Mouse (Mus musculus) embryonic facial prominence, embryonic 11.5 days (tissue): ENCODE data around the gene Spcs2. TPM values are rescaled to one million over a fixed set of nuclear protein-coding genes. Genes with fewer than 3 reads are reported as not detected.

Source experiments
- ATAC-seq: fragments of 200-750 bp; cut with Nextera tagmentation; replicated peaks from 2 replicates; pipeline ENCODE4 v1.8.0; 2017; ENCODE audit warnings: low read depth; ENCODE audit not compliant: insufficient number of reproducible peaks, low FRiP score, low TSS enrichment
- DNase-seq: peaks from one replicate; pipeline ENCODE4 v3.0.0-alpha.2; 2015; ENCODE audit warnings: low spot score
- H3K27ac ChIP-seq: fragments of 300-500 bp; sonication (generic); replicated peaks from 2 replicates; pipeline ENCODE4 v1.5.1; 2014; ENCODE audit warnings: mild to moderate bottlenecking, low read depth, low read length, control low read depth
- H3K27me3 ChIP-seq: fragments of 300-500 bp; sonication (generic); 2 replicates; pipeline ENCODE4 v1.6.1; 2014; ENCODE audit warnings: mild to moderate bottlenecking, low read length, moderate library complexity, mixed read lengths; ENCODE audit not compliant: control insufficient read depth, insufficient read depth
- H3K36me3 ChIP-seq: fragments of 300-500 bp; sonication (generic); replicated peaks from 2 replicates; pipeline ENCODE4 v1.6.1; 2014; ENCODE audit warnings: low read depth, mild to moderate bottlenecking, low read length, moderate library complexity, mixed read lengths; ENCODE audit not compliant: control insufficient read depth, insufficient read depth
- H3K4me1 ChIP-seq: fragments of 300-500 bp; sonication (generic); 2 replicates; pipeline ENCODE4 v1.6.1; 2014; ENCODE audit warnings: low read length, mixed read lengths; ENCODE audit not compliant: control insufficient read depth, insufficient read depth
- H3K4me2 ChIP-seq: fragments of 300-500 bp; sonication (generic); 2 replicates; pipeline ENCODE4 v1.6.1; 2014; ENCODE audit warnings: low read depth, mild to moderate bottlenecking, control low read depth, low read length, moderate library complexity
- H3K4me3 ChIP-seq: fragments of 300-500 bp; sonication (generic); 2 replicates; pipeline ENCODE4 v1.5.1; 2014; ENCODE audit warnings: low read depth, low read length, control low read depth
- H3K9ac ChIP-seq: fragments of 300-500 bp; sonication (generic); replicated peaks from 2 replicates; pipeline ENCODE4 v1.6.1; 2014; ENCODE audit warnings: mild to moderate bottlenecking, control low read depth, low read length
- H3K9me3 ChIP-seq: fragments of 300-500 bp; sonication (generic); replicated peaks from 2 replicates; pipeline ENCODE4 v1.6.1; 2016; ENCODE audit warnings: mild to moderate bottlenecking, low read length, inconsistent platforms, mixed read lengths; ENCODE audit not compliant: control insufficient read depth
- WGBS: fragments of 180-500 bp; shearing (Covaris S2); extraction: QIAGEN DNeasy Blood & Tissue Kit; methylation state at CpG from one replicate; pipeline ENCODE4 v1.1.7; 2014; 5-methylcytosine and 5-hydroxymethylcytosine counted together
- polyA plus RNA-seq: library from polyadenylated mRNA; unstranded; fragments of >200 nt; fragmentation: Nextera tagmentation; extraction: Ambion mirVana; gene quantifications from 2 replicates; pipeline ENCODE4 v1.2.1, GENCODE M21; 2014

The Spcs2 gene
- polyA plus RNA-seq, 1 experiment from 2014 or later, result 360 TPM

- WGBS, result 77% methylated on average over 2 of the region's 2 CpGs
- no peaks in the 10 kb centered on the region for H3K4me1 ChIP-seq
- H3K9me3 ChIP-seq, result no peaks in the 10 kb centered on the region
- no peak overlapping the region for H3K4me3 ChIP-seq
- no peak overlapping the region for H3K9ac ChIP-seq
- no peak overlapping the region for H3K27ac ChIP-seq
- ATAC-seq (no peak), DNase-seq (no peak)
- H3K36me3 ChIP-seq, result no peaks in the 10 kb centered on the region
- no peak overlapping the region for H3K4me2 ChIP-seq
- H3K27me3 ChIP-seq, result no peaks in the 10 kb centered on the region
Observed at GRCm38 (mm10) chr7:99878254-99878653, 15.0 kb upstream of the Spcs2 start.

- WGBS, result 1% methylated on average over 3 of the region's 3 CpGs
- Histone ChIP-seq H3K27ac (no peak overlapping the region), H3K4me1 (no peaks in the 10 kb centered on the region), H3K4me2 (no peak overlapping the region), H3K4me3 (no peak overlapping the region), H3K36me3 (no peaks in the 10 kb centered on the region), H3K9ac (no peak overlapping the region), H3K27me3 (no peaks in the 10 kb centered on the region), H3K9me3 (no peaks in the 10 kb centered on the region)
- DNase-seq, result peak; percentile 90
- 0 out of 2 replicates have a peak, but pooled peaks have one; percentile 34 for ATAC-seq
Observed at GRCm38 (mm10) chr7:99876345-99876744, 13.1 kb upstream of the Spcs2 start.

- Histone ChIP-seq H3K27me3 (no peaks in the 10 kb centered on the region), H3K4me1 (no peaks in the 10 kb centered on the region), H3K9me3 (no peaks in the 10 kb centered on the region), H3K4me2 (no peak overlapping the region), H3K36me3 (no peaks in the 10 kb centered on the region), H3K4me3 (no peak overlapping the region), H3K27ac (no peak overlapping the region), H3K9ac (no peak overlapping the region)
- ATAC-seq, result no peak
- 55% methylated on average over 5 of the region's 5 CpGs for WGBS
- DNase-seq, result no peak
Observed at GRCm38 (mm10) chr7:99875891-99876290, 12.6 kb upstream of the Spcs2 start.

GRCm38 (mm10) chr7:99873965-99874364, 10.7 kb upstream of the Spcs2 start:
- no peaks in the 10 kb centered on the region for H3K36me3 ChIP-seq
- no peak overlapping the region for H3K27ac ChIP-seq
- DNase-seq, result no peak
- WGBS, result 75% methylated on average over 6 of the region's 6 CpGs
- no peak overlapping the region for H3K4me2 ChIP-seq
- H3K4me3 ChIP-seq, result no peak overlapping the region
- H3K27me3 ChIP-seq, result no peaks in the 10 kb centered on the region
- H3K9me3 ChIP-seq, result no peaks in the 10 kb centered on the region
- H3K4me1 ChIP-seq, result no peaks in the 10 kb centered on the region
- H3K9ac ChIP-seq, result no peak overlapping the region
- no peak for ATAC-seq

GRCm38 (mm10) chr7:99869296-99869695, 6.0 kb upstream of the Spcs2 start:
- no peak for ATAC-seq
- WGBS, result 68% methylated on average over 4 of the region's 4 CpGs
- no peak overlapping the region for H3K9ac ChIP-seq
- H3K4me1 ChIP-seq, result no peaks in the 10 kb centered on the region
- no peaks in the 10 kb centered on the region for H3K9me3 ChIP-seq
- H3K27me3 ChIP-seq, result no peaks in the 10 kb centered on the region
- no peak overlapping the region for H3K4me2 ChIP-seq
- H3K4me3 ChIP-seq, result no peak overlapping the region
- no peaks in the 10 kb centered on the region for H3K36me3 ChIP-seq
- H3K27ac ChIP-seq, result no peak overlapping the region
- DNase-seq, result no peak

GRCm38 (mm10) chr7:99865219-99865618, 2.0 kb upstream of the Spcs2 start:
- H3K4me2 ChIP-seq, result no peak overlapping the region
- 38% methylated on average over 3 of the region's 3 CpGs for WGBS
- H3K4me3 ChIP-seq, result no peak overlapping the region
- H3K27ac ChIP-seq, result no peak overlapping the region
- no peaks in the 10 kb centered on the region for H3K27me3 ChIP-seq
- H3K9me3 ChIP-seq, result no peaks in the 10 kb centered on the region
- no peaks in the 10 kb centered on the region for H3K36me3 ChIP-seq
- H3K9ac ChIP-seq, result no peak overlapping the region
- H3K4me1 ChIP-seq, result no peaks in the 10 kb centered on the region
- DNase-seq (no peak), ATAC-seq (no peak)

GRCm38 (mm10) chr7:99864241-99865028, 1.2 kb upstream of the Spcs2 start:
- 72% methylated on average over 11 of the region's 11 CpGs for WGBS
- no peak for DNase-seq
- Histone ChIP-seq H3K4me2 (no peak overlapping the region), H3K27ac (no peak overlapping the region), H3K9me3 (no peaks in the 10 kb centered on the region), H3K4me3 (no peak overlapping the region), H3K36me3 (no peaks in the 10 kb centered on the region), H3K9ac (no peak overlapping the region), H3K27me3 (no peaks in the 10 kb centered on the region), H3K4me1 (no peaks in the 10 kb centered on the region)
- no peak; the same call in 1 of the 2 replicates for ATAC-seq

- H3K36me3 ChIP-seq, result no peaks in the 10 kb centered on the region; the same call in 1 of the 2 replicates
- peak within 1 kb of the TSS; percentile 81 for H3K4me3 ChIP-seq
- no peaks in the 10 kb centered on the region; the same call in 1 of the 2 replicates for H3K4me1 ChIP-seq
- no peaks in the 10 kb centered on the region for H3K27me3 ChIP-seq
- peak within 1 kb of the TSS; percentile 82 for H3K4me2 ChIP-seq
- DNase-seq (peak; percentile 99), ATAC-seq (peak; percentile 98)
- no peak within 1 kb of the TSS for H3K27ac ChIP-seq
- no peaks in the 10 kb centered on the region for H3K9me3 ChIP-seq
- H3K9ac ChIP-seq, result peak within 1 kb of the TSS; percentile 96
- under 1% methylated on average over 42 of the region's 42 CpGs for WGBS
Observed at GRCm38 (mm10) chr7:99858813-99859585, 4.3 kb downstream of the Spcs2 start, which contains the start of gene Xrra1. Gene Xrra1, plus strand, starts transcription at chr7:99859116.
